Mouse (Mus musculus) liver, embryonic 15.5 days (tissue): ENCODE results near the gene Irf6. TPM values are rescaled to one million over a fixed set of nuclear protein-coding genes. Genes with fewer than 3 reads are reported as not detected.

Experiments
- ATAC-seq: fragments of 200-750 bp; cut with Nextera tagmentation; 2 replicates; pipeline ENCODE4 v1.8.0; 2017; ENCODE audit warnings: moderate number of reproducible peaks, mild to moderate bottlenecking, moderate library complexity; ENCODE audit not compliant: insufficient read depth
- H3K27ac ChIP-seq: fragments of 300-500 bp; sonication (generic); replicated peaks from 2 replicates; pipeline ENCODE4 v1.5.1; 2015; ENCODE audit warnings: mild to moderate bottlenecking, inconsistent platforms
- H3K27me3 ChIP-seq: fragments of 300-500 bp; sonication (generic); 2 replicates; pipeline ENCODE4 v1.6.1; 2015; ENCODE audit warnings: mild to moderate bottlenecking, inconsistent platforms
- H3K36me3 ChIP-seq: fragments of 300-500 bp; sonication (generic); replicated peaks from 2 replicates; pipeline ENCODE4 v1.6.1; 2015; ENCODE audit warnings: moderate library complexity, mild to moderate bottlenecking, inconsistent platforms
- H3K4me1 ChIP-seq: fragments of 300-500 bp; sonication (generic); replicated peaks from 2 replicates; pipeline ENCODE4 v1.6.1; 2015; ENCODE audit warnings: inconsistent platforms
- H3K4me2 ChIP-seq: fragments of 300-500 bp; sonication (generic); 2 replicates; pipeline ENCODE4 v1.6.1; 2015; ENCODE audit warnings: moderate library complexity, mild to moderate bottlenecking, inconsistent platforms
- H3K4me3 ChIP-seq: fragments of 300-500 bp; sonication (generic); replicated peaks from 2 replicates; pipeline ENCODE4 v1.5.1; 2015; ENCODE audit warnings: mild to moderate bottlenecking, inconsistent platforms
- H3K9ac ChIP-seq: fragments of 300-500 bp; sonication (generic); 2 replicates; pipeline ENCODE4 v1.6.1; 2015; ENCODE audit warnings: moderate library complexity, mild to moderate bottlenecking, inconsistent platforms
- H3K9me3 ChIP-seq: fragments of 300-500 bp; sonication (generic); replicated peaks from 2 replicates; pipeline ENCODE4 v1.6.1; 2016; ENCODE audit warnings: inconsistent platforms
- WGBS: fragments of 180-500 bp; shearing (Covaris S2); methylation state at CpG from one replicate; pipeline ENCODE4 v1.1.7; 2015; ENCODE audit warnings: mixed read lengths; ENCODE audit not compliant: insufficient replicate concordance; 5-methylcytosine and 5-hydroxymethylcytosine counted together
- polyA plus RNA-seq: library from polyadenylated mRNA; unstranded; fragments of >200 nt; fragmentation: Nextera tagmentation; extraction: Ambion mirVana; gene quantifications from 2 replicates; pipeline ENCODE4 v1.2.1, GENCODE M21; 2015

The Irf6 gene
- polyA plus RNA-seq, 1 experiment from 2014 or later = 2.4 TPM

- WGBS = 26% methylated on average over 8 of the region's 8 CpGs
- H3K4me2 ChIP-seq = peak overlapping the region; percentile 26
These were observed 47.9 kb downstream of the Irf6 start for GRCm38 (mm10) chr1:193200640-193201382.

GRCm38 (mm10) chr1:193201383-193201778, 48.5 kb downstream of the Irf6 start, which contains the start of gene Traf3ip3:
TSS of gene Traf3ip3 (minus strand) at chr1:193201703.
- Histone ChIP-seq H3K27me3 (no peaks in the 10 kb centered on the region), H3K9me3 (no peaks in the 10 kb centered on the region), H3K4me2 (peak within 1 kb of the TSS; percentile 26), H3K36me3 (no peaks in the 10 kb centered on the region), H3K4me1 (peaks cover 17% of the 10 kb centered on the region), H3K9ac (no peak within 1 kb of the TSS; the same call in 1 of the 2 replicates), H3K4me3 (peak within 1 kb of the TSS; percentile 40), H3K27ac (peak within 1 kb of the TSS; percentile 78)
- 13% methylated on average over 5 of the region's 5 CpGs for WGBS
- peak; percentile 73 for ATAC-seq

More at GRCm38 (mm10) chr1:193200640-193201382, 47.9 kb downstream of the Irf6 start:
- H3K27me3 ChIP-seq = no peaks in the 10 kb centered on the region
- no peaks in the 10 kb centered on the region for H3K36me3 ChIP-seq
- H3K9ac ChIP-seq = no peak overlapping the region; the same call in 1 of the 2 replicates
- no peak for ATAC-seq
- H3K9me3 ChIP-seq = no peaks in the 10 kb centered on the region
- peak overlapping the region; percentile 78 for H3K27ac ChIP-seq
- H3K4me3 ChIP-seq = peak overlapping the region; percentile 40
- H3K4me1 ChIP-seq = peaks cover 17% of the 10 kb centered on the region

DNA sequence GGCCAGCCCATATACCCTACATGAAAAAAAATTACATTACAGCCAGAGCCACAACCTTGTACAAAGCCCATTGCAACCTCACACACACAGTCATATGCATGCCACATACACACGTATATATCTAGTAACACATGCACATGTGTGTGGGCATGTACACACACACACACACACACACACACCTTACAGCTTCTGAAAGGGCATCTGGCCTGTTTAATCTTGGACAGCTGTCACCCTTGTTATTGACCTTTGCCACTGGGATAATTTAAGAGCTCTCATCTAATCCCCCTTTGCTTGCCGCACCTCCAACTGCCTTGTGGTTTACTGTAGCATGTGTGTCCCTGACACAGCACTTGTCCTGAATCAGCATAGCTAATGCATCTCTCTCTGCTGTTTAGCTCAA, 50.9 kb downstream of the Irf6 start:
- H3K36me3 ChIP-seq = no peaks in the 10 kb centered on the region
- no peak overlapping the region for H3K4me3 ChIP-seq
- H3K27me3 ChIP-seq = no peaks in the 10 kb centered on the region
- no peak overlapping the region for H3K4me2 ChIP-seq
- peaks cover 3% of the 10 kb centered on the region; the same call in 1 of the 2 replicates for H3K4me1 ChIP-seq
- WGBS = 54% methylated on average over 2 of the region's 2 CpGs
- H3K27ac ChIP-seq = no peak overlapping the region
- no peak for ATAC-seq
- no peaks in the 10 kb centered on the region for H3K9me3 ChIP-seq
- H3K9ac ChIP-seq = no peak overlapping the region

DNA sequence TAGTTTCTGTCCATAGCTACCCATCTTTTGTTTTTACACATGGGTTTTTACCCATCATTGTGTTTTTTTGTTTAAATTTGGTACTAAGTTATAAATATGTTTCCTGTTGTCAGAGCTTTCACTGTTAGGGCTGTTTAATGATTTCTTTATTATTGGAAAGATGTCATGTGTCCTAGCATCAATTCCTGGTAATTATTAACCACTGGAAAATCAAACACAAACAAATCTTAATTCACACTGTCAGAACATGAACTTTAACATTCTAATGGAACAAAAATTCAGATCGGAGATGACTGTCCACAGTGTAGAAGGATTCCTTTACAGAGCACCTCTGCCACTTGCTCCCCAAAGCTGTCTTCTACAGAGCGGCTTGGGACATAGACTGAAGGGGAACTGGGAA, 52.5 kb downstream of the Irf6 start:
- 68% methylated on average over 2 of the region's 2 CpGs for WGBS
- peak overlapping the region; percentile 14; the same call in 1 of the 2 replicates for H3K27ac ChIP-seq
- no peaks in the 10 kb centered on the region for H3K9me3 ChIP-seq

DNA sequence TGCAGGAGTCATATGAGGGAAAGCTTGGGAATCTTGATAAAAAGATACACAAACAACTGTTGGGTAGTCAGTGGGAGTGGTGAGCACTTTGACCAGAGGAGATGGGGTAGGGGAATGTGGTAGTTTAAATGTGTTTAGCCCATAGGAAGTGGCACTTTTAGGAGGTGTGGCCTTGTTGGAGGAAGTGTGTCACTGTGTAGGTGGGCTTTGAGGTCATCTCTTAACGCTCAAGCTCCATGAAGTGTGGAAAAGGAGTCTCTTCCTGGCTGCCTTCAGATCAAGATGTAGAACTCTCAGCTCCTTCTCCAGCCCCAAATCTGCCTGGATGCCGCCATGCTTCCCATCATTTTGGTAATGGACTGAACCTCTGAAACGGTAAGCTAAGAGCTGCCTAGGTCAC, 54.6 kb downstream of the Irf6 start, which contains the start of gene Lamb3:
TSS of gene Lamb3 (plus strand) at position 197 of the 400 bp plus-strand sequence.
- no peak for ATAC-seq
- H3K9ac ChIP-seq = no peak within 1 kb of the TSS
- no peaks in the 10 kb centered on the region for H3K27me3 ChIP-seq
- 46% methylated on average over 3 of the region's 3 CpGs for WGBS
- H3K36me3 ChIP-seq = no peaks in the 10 kb centered on the region
- no peaks in the 10 kb centered on the region; the same call in 1 of the 2 replicates for H3K4me1 ChIP-seq
- H3K27ac ChIP-seq = no peak within 1 kb of the TSS
- no peak within 1 kb of the TSS for H3K4me3 ChIP-seq
- H3K9me3 ChIP-seq = no peaks in the 10 kb centered on the region
- no peak within 1 kb of the TSS for H3K4me2 ChIP-seq

More for the DNA sequence above, 52.5 kb downstream of the Irf6 start:
- Histone ChIP-seq H3K4me1 (no peaks in the 10 kb centered on the region; the same call in 1 of the 2 replicates), H3K4me2 (no peak overlapping the region), H3K4me3 (no peak overlapping the region), H3K27me3 (no peaks in the 10 kb centered on the region), H3K36me3 (no peaks in the 10 kb centered on the region), H3K9ac (no peak overlapping the region)
- ATAC-seq = no peak

GRCm38 (mm10) chr1:193208178-193208577, 55.3 kb downstream of the Irf6 start:
- ATAC-seq = no peak
- no peak overlapping the region for H3K4me2 ChIP-seq
- H3K27ac ChIP-seq = no peak overlapping the region
- no peak overlapping the region for H3K4me3 ChIP-seq
- no peaks in the 10 kb centered on the region for H3K9me3 ChIP-seq
- WGBS = 24% methylated on average over 2 of the region's 2 CpGs
- H3K9ac ChIP-seq = no peak overlapping the region
- no peaks in the 10 kb centered on the region for H3K36me3 ChIP-seq
- H3K4me1 ChIP-seq = no peaks in the 10 kb centered on the region; the same call in 1 of the 2 replicates
- H3K27me3 ChIP-seq = no peaks in the 10 kb centered on the region

GRCm38 (mm10) chr1:193211371-193211770, 58.5 kb downstream of the Irf6 start:
- WGBS = 57% methylated on average over 5 of the region's 5 CpGs
- Histone ChIP-seq H3K36me3 (no peaks in the 10 kb centered on the region), H3K4me2 (no peak overlapping the region), H3K27ac (no peak overlapping the region), H3K4me1 (no peaks in the 10 kb centered on the region), H3K9me3 (no peaks in the 10 kb centered on the region), H3K4me3 (no peak overlapping the region), H3K27me3 (no peaks in the 10 kb centered on the region), H3K9ac (no peak overlapping the region)
- ATAC-seq = no peak

GRCm38 (mm10) chr1:193214053-193214452, 61.1 kb downstream of the Irf6 start:
- H3K27ac ChIP-seq = no peak overlapping the region
- no peaks in the 10 kb centered on the region for H3K4me1 ChIP-seq
- H3K4me3 ChIP-seq = no peak overlapping the region
- H3K36me3 ChIP-seq = no peaks in the 10 kb centered on the region
- H3K27me3 ChIP-seq = no peaks in the 10 kb centered on the region
- no peak overlapping the region for H3K9ac ChIP-seq
- H3K9me3 ChIP-seq = no peaks in the 10 kb centered on the region
- no peak for ATAC-seq
- 46% methylated on average over 5 of the region's 5 CpGs for WGBS
- no peak overlapping the region for H3K4me2 ChIP-seq

GRCm38 (mm10) chr1:193216000-193216399, 63.1 kb downstream of the Irf6 start:
- Histone ChIP-seq H3K4me3 (no peak overlapping the region), H3K27ac (no peak overlapping the region), H3K36me3 (no peaks in the 10 kb centered on the region), H3K4me1 (no peaks in the 10 kb centered on the region), H3K9ac (no peak overlapping the region), H3K4me2 (no peak overlapping the region), H3K27me3 (no peaks in the 10 kb centered on the region), H3K9me3 (no peaks in the 10 kb centered on the region)
- 48% methylated on average over 3 of the region's 3 CpGs for WGBS
- ATAC-seq = no peak

- H3K4me1 ChIP-seq = no peaks in the 10 kb centered on the region
- no peak overlapping the region for H3K4me3 ChIP-seq
- H3K27me3 ChIP-seq = no peaks in the 10 kb centered on the region
- no peaks in the 10 kb centered on the region for H3K9me3 ChIP-seq
- H3K27ac ChIP-seq = no peak overlapping the region
- no peak overlapping the region for H3K9ac ChIP-seq
- H3K36me3 ChIP-seq = no peaks in the 10 kb centered on the region
- no peak overlapping the region for H3K4me2 ChIP-seq
- 51% methylated on average over 5 of the region's 5 CpGs for WGBS
- no peak for ATAC-seq
These were observed 67.5 kb downstream of the Irf6 start for GRCm38 (mm10) chr1:193220408-193220807.
